ENCODE assay signal across 9 mouse cellular contexts in genomic region chr12:109595753-109596152, GRCm38 (mm10). TPM values are rescaled to one million over a fixed set of nuclear protein-coding genes. Genes with fewer than 3 reads are reported as not detected.
A peak's percentile ranks its signal among the peaks of the same experiment; 100 is the strongest.
DNase-seq lines count a peak whose midpoint lies in the region; ATAC-seq lines count a peak whose summit lies in the region.
"Had no signal": no experiment of that assay in that cellular context is flagged by ENCODE, and none has a peak within 500 bp of the region (broad histone marks: within the 10 kb centered on the region; RNA-seq: fewer than 3 reads in every experiment).

No protein-coding gene starts in this region.

- ATAC-seq in hindbrain, embryonic 15.5 days (ENCODE audit: low FRiP score, low read depth), result 0 out of 2 replicates have a peak, but pooled peaks have one; percentile 38
- no peak for ATAC-seq in hindbrain, embryonic 11.5 days (ENCODE audit: low FRiP score)

- no peaks in the 10 kb centered on the region for H3K27me3 ChIP-seq in hindbrain, embryonic 15.5 days
- no peaks in the 10 kb centered on the region for H3K27me3 ChIP-seq in hindbrain, embryonic 11.5 days (ENCODE audit: control insufficient read depth, insufficient read depth, low read length)
- H3K27me3 ChIP-seq: neural tube, embryonic 13.5 days had no signal

- H3K27ac ChIP-seq in hindbrain, embryonic 15.5 days (replicated peaks), result peak overlapping the region; percentile 28
- H3K27ac ChIP-seq in hindbrain, embryonic 11.5 days (ENCODE audit: low read depth, low read length), result no peak overlapping the region
- H3K27ac ChIP-seq: neural tube, embryonic 13.5 days had no signal

- peaks cover 11% of the 10 kb centered on the region for H3K4me1 ChIP-seq in hindbrain, embryonic 15.5 days (replicated peaks)
- H3K4me1 ChIP-seq in hindbrain, embryonic 11.5 days (replicated peaks; ENCODE audit: control insufficient read depth, insufficient read depth, low read length), result no peaks in the 10 kb centered on the region

- no peak for DNase-seq in hindbrain, embryonic 11.5 days (ENCODE audit: low spot score)
- peak; percentile 73 to 79 for DNase-seq in cerebellum, adult 18-20 months
- peak; percentile 39 to 45 for DNase-seq in gastrocnemius, postnatal 36 days
- DNase-seq in kidney, postnatal 10 days, result peak; percentile 30
- DNase-seq in ovary, postnatal 36 days (ENCODE audit: low spot score), result peak; percentile 40
- DNase-seq in thymus, postnatal 14 days, result no peak
- DNase-seq in layer of hippocampus, adult 9-10 months (ENCODE audit: low spot score), result no peak

- H3K9me3 ChIP-seq in hindbrain, embryonic 15.5 days, result no peaks in the 10 kb centered on the region
- H3K9me3 ChIP-seq in hindbrain, embryonic 11.5 days (ENCODE audit: control insufficient read depth, low read length), result no peaks in the 10 kb centered on the region
- H3K9me3 ChIP-seq: neural tube, embryonic 13.5 days had no signal

- no peak overlapping the region for H3K4me3 ChIP-seq in hindbrain, embryonic 15.5 days
- H3K4me3 ChIP-seq in hindbrain, embryonic 11.5 days (ENCODE audit: low read depth, low read length), result no peak overlapping the region
- H3K4me3 ChIP-seq: neural tube, embryonic 13.5 days had no signal

- no peak overlapping the region for H3K9ac ChIP-seq in hindbrain, embryonic 15.5 days
- no peak overlapping the region for H3K9ac ChIP-seq in hindbrain, embryonic 11.5 days (ENCODE audit: low read depth, low read length)
- H3K9ac ChIP-seq: neural tube, embryonic 13.5 days had no signal

- 59% methylated on average over 6 of the region's 6 CpGs for WGBS in hindbrain, embryonic 15.5 days
- 83% methylated on average over 6 of the region's 6 CpGs for WGBS in hindbrain, embryonic 11.5 days

- H3K36me3 ChIP-seq in hindbrain, embryonic 15.5 days, result peaks cover 53% of the 10 kb centered on the region
- H3K36me3 ChIP-seq in hindbrain, embryonic 11.5 days (ENCODE audit: control insufficient read depth, insufficient read depth, low read length), result peaks cover 13% of the 10 kb centered on the region

- H3K4me2 ChIP-seq in hindbrain, embryonic 15.5 days, result no peak overlapping the region
- H3K4me2 ChIP-seq in hindbrain, embryonic 11.5 days (replicated peaks; ENCODE audit: low read depth, low read length), result no peak overlapping the region
- H3K4me2 ChIP-seq: neural tube, embryonic 13.5 days had no signal

- intact Hi-C loops in gastrocnemius, postnatal 36 days (cut with DNase I), result no loop called here

RNA-seq across cellular contexts. Expression of gene Rtl1, which starts 4.4 kb away (rescaled TPM):
- polyA plus RNA-seq in hindbrain, embryonic 15.5 days (2015; fragmentation: Nextera tagmentation; extraction: Ambion mirVana), result 1.8 and 1.9 TPM in 2 replicates
- polyA plus RNA-seq in hindbrain, embryonic 11.5 days (2014; fragmentation: Nextera tagmentation; extraction: Ambion mirVana), result 0.50 and 0.85 TPM in 2 replicates
- total RNA-seq in gastrocnemius, postnatal 36 days (2021), result not detected

Comparison
In these comparisons a context has a peak if more than half of its experiments do, and no peak if none do; other contexts are left out.
1. DNase-seq: peak in cerebellum, adult 18-20 months (2 of 2), gastrocnemius, postnatal 36 days (2 of 2), kidney, postnatal 10 days (single experiment) and ovary, postnatal 36 days (single experiment); none in hindbrain, embryonic 11.5 days (single experiment), thymus, postnatal 14 days (single experiment) and layer of hippocampus, adult 9-10 months (single experiment).